Mouse (Mus musculus) stomach, postnatal 0 days (tissue): ENCODE data around the gene Hoxa2. TPM values are rescaled to one million over a fixed set of nuclear protein-coding genes. Genes with fewer than 3 reads are reported as not detected.

ENCODE experiments used
- ATAC-seq: fragments of 200-750 bp; cut with Nextera tagmentation; 2 replicates; pipeline ENCODE4 v1.8.0; 2017; ENCODE audit not compliant: low FRiP score, low TSS enrichment
- DNase-seq: peaks from one replicate; pipeline ENCODE4 v3.0.0-alpha.2; 2016; ENCODE audit warnings: low spot score
- H3K27ac ChIP-seq: fragments of 300-500 bp; sonication (generic); replicated peaks from 2 replicates; pipeline ENCODE4 v1.5.1; 2014; ENCODE audit warnings: mild to moderate bottlenecking, control low read depth
- H3K27me3 ChIP-seq: fragments of 300-500 bp; sonication (generic); 2 replicates; pipeline ENCODE4 v1.6.1; 2014; ENCODE audit warnings: low read length; ENCODE audit not compliant: control insufficient read depth, insufficient read depth
- H3K36me3 ChIP-seq: fragments of 300-500 bp; sonication (generic); 2 replicates; pipeline ENCODE4 v1.6.1; 2014; ENCODE audit warnings: low read length, mixed read lengths; ENCODE audit not compliant: control insufficient read depth, insufficient read depth
- H3K4me1 ChIP-seq: fragments of 300-500 bp; sonication (generic); replicated peaks from 2 replicates; pipeline ENCODE4 v1.6.1; 2014; ENCODE audit warnings: antibody characterized with exemption; ENCODE audit not compliant: control insufficient read depth, insufficient read depth
- H3K4me2 ChIP-seq: fragments of 300-500 bp; sonication (generic); replicated peaks from 2 replicates; pipeline ENCODE4 v1.6.1; 2014; ENCODE audit warnings: low read depth, mild to moderate bottlenecking, control low read depth, moderate library complexity
- H3K4me3 ChIP-seq: fragments of 300-500 bp; sonication (generic); 2 replicates; pipeline ENCODE4 v1.5.1; 2014; ENCODE audit warnings: low read depth, low read length, control low read depth
- H3K9ac ChIP-seq: fragments of 300-500 bp; sonication (generic); 2 replicates; pipeline ENCODE4 v1.6.1; 2014; ENCODE audit warnings: mild to moderate bottlenecking, low read length, control low read depth, mixed read lengths
- H3K9me3 ChIP-seq: fragments of 300-500 bp; sonication (generic); 2 replicates; pipeline ENCODE4 v1.6.1; 2016; ENCODE audit warnings: low read length; ENCODE audit not compliant: control insufficient read depth
- CTCF ChIP-seq: IDR thresholded peaks from 2 replicates; pipeline ENCODE4 v1.5.1; 2016; ENCODE audit warnings: antibody characterized with exemption, low read depth, mild to moderate bottlenecking, moderate library complexity
- EP300 ChIP-seq: optimal IDR thresholded peaks from 2 replicates; pipeline ENCODE3; 2016; ENCODE audit warnings: antibody characterized with exemption
- WGBS: fragments of 180-500 bp; shearing (Covaris S2); extraction: QIAGEN DNeasy Blood & Tissue Kit; methylation state at CpG from one replicate; pipeline ENCODE4 v1.1.7; 2014; 5-methylcytosine and 5-hydroxymethylcytosine counted together
- polyA plus RNA-seq: library from polyadenylated mRNA; unstranded; fragments of >200 nt; fragmentation: Nextera tagmentation; extraction: Ambion mirVana; gene quantifications from 2 replicates; pipeline ENCODE4 v1.2.1, GENCODE M21; 2015

Hoxa2 gene
- polyA plus RNA-seq, 1 experiment from 2014 or later, result 5.3 TPM

DNA sequence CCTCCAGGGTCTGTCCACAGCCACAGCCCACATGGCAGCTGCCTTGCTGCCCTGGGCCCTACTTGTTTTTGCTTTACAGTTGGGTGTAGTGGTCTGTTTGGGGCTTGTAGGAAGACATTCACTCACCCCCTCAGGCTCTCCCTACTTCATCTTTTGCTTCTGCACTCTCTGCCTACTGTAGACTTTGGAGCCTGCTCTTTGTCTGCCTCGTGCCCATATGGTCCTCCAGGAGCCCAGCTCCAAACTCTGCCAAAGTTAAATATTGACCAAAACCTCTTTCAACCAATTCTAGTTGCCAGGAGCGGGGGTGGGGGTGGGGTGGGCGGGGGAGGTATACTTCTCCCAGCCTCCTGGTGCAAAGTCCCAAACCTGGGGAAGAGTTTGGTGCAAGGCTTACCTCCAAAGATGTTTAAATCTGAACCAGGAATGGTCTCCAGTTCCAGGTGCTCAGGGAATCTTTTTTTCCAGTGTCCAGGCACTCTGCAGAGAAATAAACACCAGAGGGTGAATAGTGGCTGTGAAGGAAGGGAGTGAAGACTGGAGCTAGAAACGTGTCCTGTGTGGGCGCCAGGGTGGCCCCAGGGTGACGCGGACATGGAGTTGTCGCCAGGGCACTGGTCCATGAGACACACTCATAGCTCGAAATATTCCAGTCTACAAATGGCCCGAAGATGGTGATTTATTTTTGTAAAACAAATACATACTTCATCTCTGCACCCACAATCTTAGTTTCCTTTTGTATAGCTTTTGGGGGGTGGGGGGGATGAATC lies 18.9 kb upstream of the Hoxa2 start:
- TF ChIP-seq CTCF (no peak), EP300 (no peak)
- Histone ChIP-seq H3K9ac (no peak overlapping the region), H3K36me3 (no peaks in the 10 kb centered on the region), H3K9me3 (no peaks in the 10 kb centered on the region), H3K27ac (peak overlapping the region; percentile 75), H3K4me3 (no peak overlapping the region), H3K27me3 (peaks cover 2% of the 10 kb centered on the region; the same call in 1 of the 2 replicates), H3K4me2 (peak overlapping the region; percentile 23; the same call in 1 of the 2 replicates), H3K4me1 (peaks cover 3% of the 10 kb centered on the region; the same call in 1 of the 2 replicates)
- DNase-seq (no peak), ATAC-seq (no peak)
- WGBS, result 20% methylated on average over 10 of the region's 10 CpGs

DNA sequence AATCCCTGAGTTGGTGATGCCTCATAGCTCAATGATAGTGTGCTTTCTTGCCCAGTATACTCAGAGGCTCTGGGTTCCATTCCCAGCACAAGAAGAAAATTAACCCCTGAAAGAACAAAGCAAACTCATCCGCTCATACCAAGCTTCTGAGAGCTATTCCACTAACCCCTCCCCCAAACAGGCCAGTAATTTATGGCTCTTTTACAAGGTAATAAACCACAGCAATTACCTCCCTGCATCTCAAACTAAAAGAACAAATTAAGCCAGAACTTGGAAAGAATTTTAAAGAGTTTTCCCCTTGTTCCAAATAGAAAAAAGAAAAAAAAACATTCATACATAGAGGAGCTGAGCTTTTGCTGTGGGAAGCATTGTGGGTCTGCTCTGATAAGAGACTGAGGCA lies 18.2 kb upstream of the Hoxa2 start:
- ATAC-seq (no peak), DNase-seq (no peak)
- peaks cover 2% of the 10 kb centered on the region; the same call in 1 of the 2 replicates for H3K27me3 ChIP-seq
- 41% methylated on average over 1 of the region's 1 CpGs for WGBS
- no peak for TF ChIP-seq EP300
- TF ChIP-seq CTCF, result no peak
- H3K9ac ChIP-seq, result no peak overlapping the region
- H3K9me3 ChIP-seq, result no peaks in the 10 kb centered on the region
- no peak overlapping the region for H3K4me3 ChIP-seq
- peak overlapping the region; percentile 75 for H3K27ac ChIP-seq
- H3K36me3 ChIP-seq, result no peaks in the 10 kb centered on the region
- peaks cover 3% of the 10 kb centered on the region; the same call in 1 of the 2 replicates for H3K4me1 ChIP-seq
- H3K4me2 ChIP-seq, result 0 out of 2 replicates have a peak overlapping the region, but pooled peaks have one; percentile 5

DNA sequence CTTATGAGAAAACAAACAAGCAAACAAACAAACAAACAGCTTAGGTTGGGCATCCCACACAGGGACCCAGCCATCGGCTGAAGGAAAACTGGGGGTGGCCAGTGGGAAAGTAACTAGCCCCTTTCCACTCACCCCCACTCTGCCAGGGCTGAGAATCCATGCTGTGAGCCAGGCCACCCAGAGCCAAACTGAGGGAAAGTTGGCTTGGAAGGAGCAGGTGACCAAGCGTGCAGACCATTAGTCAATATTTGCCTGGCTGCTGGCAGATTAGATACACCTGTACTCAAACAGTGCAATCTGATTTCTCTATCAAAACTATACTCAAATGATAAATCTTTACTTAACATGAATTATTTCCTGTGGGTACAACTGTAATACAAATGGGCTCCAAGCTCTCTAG lies 17.4 kb upstream of the Hoxa2 start:
- ATAC-seq (no peak), DNase-seq (no peak)
- peaks cover 2% of the 10 kb centered on the region; the same call in 1 of the 2 replicates for H3K27me3 ChIP-seq
- 31% methylated on average over 2 of the region's 2 CpGs for WGBS
- H3K9ac ChIP-seq, result no peak overlapping the region
- H3K36me3 ChIP-seq, result no peaks in the 10 kb centered on the region
- no peak overlapping the region for H3K4me3 ChIP-seq
- TF ChIP-seq EP300 (no peak), CTCF (no peak)
- H3K27ac ChIP-seq, result no peak overlapping the region
- no peak overlapping the region for H3K4me2 ChIP-seq
- no peaks in the 10 kb centered on the region; the same call in 1 of the 2 replicates for H3K4me1 ChIP-seq
- H3K9me3 ChIP-seq, result no peaks in the 10 kb centered on the region

DNA sequence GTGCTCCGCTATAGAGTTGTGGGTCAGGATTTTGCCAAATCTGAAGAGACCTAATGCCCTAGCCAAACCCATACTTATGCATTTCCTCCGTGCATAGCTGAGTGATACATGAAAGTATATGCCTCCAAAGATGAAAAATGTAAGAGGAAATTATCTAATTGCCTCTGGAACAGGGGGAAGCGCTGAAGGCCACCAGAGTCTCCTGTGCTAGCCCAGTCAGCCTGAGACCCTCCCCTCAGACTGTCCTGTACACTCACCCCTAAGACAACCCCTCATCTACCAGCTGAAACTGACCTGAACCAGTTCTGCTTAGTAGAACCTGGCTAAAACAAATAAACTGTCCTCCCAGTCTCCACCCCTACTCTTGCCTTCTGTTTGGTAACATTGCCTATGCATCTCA lies 16.1 kb upstream of the Hoxa2 start:
- Histone ChIP-seq H3K4me3 (peak overlapping the region; percentile 63), H3K4me2 (peak overlapping the region; percentile 75), H3K36me3 (no peaks in the 10 kb centered on the region), H3K9me3 (no peaks in the 10 kb centered on the region), H3K9ac (peak overlapping the region; percentile 89), H3K27ac (peak overlapping the region; percentile 95), H3K27me3 (no peaks in the 10 kb centered on the region), H3K4me1 (no peaks in the 10 kb centered on the region; the same call in 1 of the 2 replicates)
- 37% methylated on average over 3 of the region's 3 CpGs for WGBS
- DNase-seq, result no peak
- no peak for ATAC-seq
- no peak for TF ChIP-seq EP300
- no peak for TF ChIP-seq CTCF

DNA sequence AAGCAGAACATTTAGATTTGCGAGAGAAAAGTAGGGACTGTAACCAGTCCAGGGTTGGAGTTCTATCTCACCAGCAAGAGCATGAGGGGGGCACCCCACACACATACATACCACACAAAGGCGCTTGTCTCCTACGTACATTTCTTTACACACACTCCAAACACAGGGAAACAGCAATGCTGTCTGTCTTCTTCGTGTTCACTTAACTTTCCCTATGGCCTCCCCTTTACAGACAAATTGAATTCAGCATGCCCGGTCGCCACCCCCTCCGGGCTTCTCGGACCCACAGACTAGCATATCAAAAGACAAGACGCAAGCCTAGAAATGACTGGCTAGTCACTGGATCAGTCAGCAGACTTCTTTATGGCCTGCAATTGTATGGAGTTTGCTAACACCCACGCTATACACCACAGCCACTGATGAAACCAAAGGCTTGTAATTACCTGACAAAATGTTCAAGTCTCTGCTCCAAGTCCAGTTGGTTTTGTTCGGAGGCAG lies 15.6 kb upstream of the Hoxa2 start:
- WGBS, result 22% methylated on average over 11 of the region's 11 CpGs
- no peaks in the 10 kb centered on the region; the same call in 1 of the 2 replicates for H3K4me1 ChIP-seq

DNA sequence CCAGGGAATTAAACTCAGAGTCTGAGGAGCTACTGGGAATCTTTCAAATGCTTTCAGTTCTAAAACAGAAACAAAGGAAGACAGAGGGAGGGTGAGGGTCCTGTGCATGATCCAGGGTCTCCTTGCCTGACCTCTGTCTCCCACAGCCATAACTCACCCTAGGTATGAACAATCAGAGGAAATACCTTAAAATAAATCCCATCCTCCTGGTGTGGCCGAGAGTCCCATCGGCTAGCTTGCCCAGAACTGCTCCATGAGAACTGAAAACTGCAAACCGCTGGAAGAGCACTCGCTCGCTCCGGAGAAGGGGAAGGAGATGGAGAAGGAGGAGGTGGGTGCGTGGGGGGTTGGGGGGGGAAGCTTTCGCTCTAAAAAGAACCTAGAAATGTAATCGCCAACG lies 15.1 kb upstream of the Hoxa2 start:
- Histone ChIP-seq H3K36me3 (no peaks in the 10 kb centered on the region), H3K9me3 (no peaks in the 10 kb centered on the region), H3K4me3 (peak overlapping the region; percentile 63), H3K4me2 (peak overlapping the region; percentile 75), H3K27ac (peak overlapping the region; percentile 95), H3K4me1 (no peaks in the 10 kb centered on the region; the same call in 1 of the 2 replicates), H3K9ac (peak overlapping the region; percentile 89), H3K27me3 (no peaks in the 10 kb centered on the region)
- DNase-seq, result peak; percentile 13
- ATAC-seq, result no peak
- no peak for TF ChIP-seq CTCF
- TF ChIP-seq EP300, result no peak
- 13% methylated on average over 10 of the region's 10 CpGs for WGBS

More for the DNA sequence above, 15.6 kb upstream of the Hoxa2 start:
- TF ChIP-seq CTCF, result no peak
- TF ChIP-seq EP300, result no peak
- Histone ChIP-seq H3K9ac (peak overlapping the region; percentile 89), H3K27me3 (no peaks in the 10 kb centered on the region), H3K4me3 (peak overlapping the region; percentile 63), H3K36me3 (no peaks in the 10 kb centered on the region), H3K9me3 (no peaks in the 10 kb centered on the region), H3K4me2 (peak overlapping the region; percentile 75), H3K27ac (peak overlapping the region; percentile 95)
- DNase-seq, result no peak
- ATAC-seq, result no peak
